Mouse (Mus musculus): ENCODE results near the gene Ptgds. TPM values are rescaled to one million over a fixed set of nuclear protein-coding genes. Genes with fewer than 3 reads are reported as not detected.
A peak's percentile ranks its signal among the peaks of the same experiment; 100 is the strongest.

Gene Ptgds
- total and polyA plus RNA-seq, 2 experiments from 2014 or later = 2,498 to 3,193 TPM

GRCm38 (mm10) chr2:25460135-25460534, 9.7 kb downstream of the Ptgds start:
- peak; percentile 60 for DNase-seq (ENCODE audit: low spot score)
- 22% methylated on average over 5 of the region's 5 CpGs for WGBS
- Histone ChIP-seq H3K27ac (peak overlapping the region; percentile 94), H3K4me3 (ENCODE audit: low read length) (peak overlapping the region; percentile 72), H3K27me3 (ENCODE audit: insufficient read depth, low read length) (no peaks in the 10 kb centered on the region), H3K4me1 (ENCODE audit: insufficient read depth, low read length) (peaks cover 17% of the 10 kb centered on the region), H3K9ac (replicated peaks; ENCODE audit: low read length) (peak overlapping the region; percentile 70), H3K9me3 (ENCODE audit: low read length) (no peaks in the 10 kb centered on the region), H3K36me3 (ENCODE audit: insufficient read depth, low read length) (peaks cover 18% of the 10 kb centered on the region; the same call in 1 of the 2 replicates), H3K4me2 (ENCODE audit: low read depth, low read length) (peak overlapping the region; percentile 75)
- peak; percentile 22 for ATAC-seq
- TF ChIP-seq CTCF (IDR thresholded peaks at IDR 0.05; ENCODE audit: low read depth) = no peak

- H3K4me3 ChIP-seq (ENCODE audit: low read length) = no peak overlapping the region
- no peaks in the 10 kb centered on the region for H3K9me3 ChIP-seq (ENCODE audit: low read length)
- H3K27me3 ChIP-seq (ENCODE audit: insufficient read depth, low read length) = no peaks in the 10 kb centered on the region
- peaks cover 17% of the 10 kb centered on the region for H3K4me1 ChIP-seq (ENCODE audit: insufficient read depth, low read length)
- ATAC-seq = no peak
- peak; percentile 23; the same call in 1 of the 2 replicates for TF ChIP-seq CTCF (IDR thresholded peaks at IDR 0.05; ENCODE audit: low read depth)
- 78% methylated on average over 5 of the region's 5 CpGs for WGBS
- no peak for DNase-seq (ENCODE audit: low spot score)
- H3K27ac ChIP-seq = peak overlapping the region; percentile 45; the same call in 1 of the 2 replicates
- H3K4me2 ChIP-seq (ENCODE audit: low read depth, low read length) = no peak overlapping the region
- H3K9ac ChIP-seq (replicated peaks; ENCODE audit: low read length) = 0 out of 2 replicates have a peak overlapping the region, but pooled peaks have one; percentile 70
- peaks cover 18% of the 10 kb centered on the region; the same call in 1 of the 2 replicates for H3K36me3 ChIP-seq (ENCODE audit: insufficient read depth, low read length)
Observed at GRCm38 (mm10) chr2:25458911-25459310, 10.9 kb downstream of the Ptgds start.

GRCm38 (mm10) chr2:25457022-25457896, 12.6 kb downstream of the Ptgds start:
- no peaks in the 10 kb centered on the region for H3K9me3 ChIP-seq (ENCODE audit: low read length)
- ATAC-seq = no peak
- WGBS = 83% methylated on average over 9 of the region's 9 CpGs

GRCm38 (mm10) chr2:25456205-25456953, 13.5 kb downstream of the Ptgds start, which contains the start of gene Clic3:
Gene Clic3, plus strand, starts transcription at chr2:25456838.
- Histone ChIP-seq H3K27me3 (ENCODE audit: insufficient read depth, low read length) (no peaks in the 10 kb centered on the region), H3K4me2 (ENCODE audit: low read depth, low read length) (no peak within 1 kb of the TSS), H3K36me3 (ENCODE audit: insufficient read depth, low read length) (peaks cover 18% of the 10 kb centered on the region; the same call in 1 of the 2 replicates), H3K4me1 (ENCODE audit: insufficient read depth, low read length) (peaks cover 15% of the 10 kb centered on the region), H3K4me3 (ENCODE audit: low read length) (no peak within 1 kb of the TSS), H3K9ac (replicated peaks; ENCODE audit: low read length) (no peak within 1 kb of the TSS), H3K27ac (no peak within 1 kb of the TSS), H3K9me3 (ENCODE audit: low read length) (no peaks in the 10 kb centered on the region)
- ATAC-seq (no peak), DNase-seq (ENCODE audit: low spot score) (no peak)
- WGBS = 61% methylated on average over 14 of the region's 14 CpGs
- no peak for TF ChIP-seq CTCF (IDR thresholded peaks at IDR 0.05; ENCODE audit: low read depth)

More at GRCm38 (mm10) chr2:25457022-25457896, 12.6 kb downstream of the Ptgds start:
- Histone ChIP-seq H3K9ac (replicated peaks; ENCODE audit: low read length) (no peak overlapping the region), H3K36me3 (ENCODE audit: insufficient read depth, low read length) (peaks cover 18% of the 10 kb centered on the region; the same call in 1 of the 2 replicates), H3K4me1 (ENCODE audit: insufficient read depth, low read length) (peaks cover 17% of the 10 kb centered on the region), H3K4me3 (ENCODE audit: low read length) (no peak overlapping the region), H3K4me2 (ENCODE audit: low read depth, low read length) (no peak overlapping the region), H3K27ac (no peak overlapping the region), H3K27me3 (ENCODE audit: insufficient read depth, low read length) (no peaks in the 10 kb centered on the region)
- no peak for DNase-seq (ENCODE audit: low spot score)
- no peak for TF ChIP-seq CTCF (IDR thresholded peaks at IDR 0.05; ENCODE audit: low read depth)

GRCm38 (mm10) chr2:25452951-25453350, 16.9 kb downstream of the Ptgds start:
- no peak for TF ChIP-seq CTCF (IDR thresholded peaks at IDR 0.05; ENCODE audit: low read depth)
- Histone ChIP-seq H3K4me1 (ENCODE audit: insufficient read depth, low read length) (no peaks in the 10 kb centered on the region), H3K27ac (no peak overlapping the region), H3K9ac (replicated peaks; ENCODE audit: low read length) (no peak overlapping the region), H3K9me3 (ENCODE audit: low read length) (no peaks in the 10 kb centered on the region), H3K36me3 (ENCODE audit: insufficient read depth, low read length) (peaks cover 14% of the 10 kb centered on the region; the same call in 1 of the 2 replicates), H3K27me3 (ENCODE audit: insufficient read depth, low read length) (no peaks in the 10 kb centered on the region), H3K4me3 (ENCODE audit: low read length) (no peak overlapping the region), H3K4me2 (ENCODE audit: low read depth, low read length) (no peak overlapping the region)
- 52% methylated on average over 1 of the region's 1 CpGs for WGBS
- ATAC-seq = no peak
- no peak for DNase-seq (ENCODE audit: low spot score)

- TF ChIP-seq CTCF (IDR thresholded peaks at IDR 0.05; ENCODE audit: low read depth) = no peak
- H3K27me3 ChIP-seq (ENCODE audit: insufficient read depth, low read length) = no peaks in the 10 kb centered on the region
- no peak overlapping the region for H3K9ac ChIP-seq (replicated peaks; ENCODE audit: low read length)
- H3K27ac ChIP-seq = no peak overlapping the region
- ATAC-seq (no peak), DNase-seq (ENCODE audit: low spot score) (no peak)
- H3K4me1 ChIP-seq (ENCODE audit: insufficient read depth, low read length) = no peaks in the 10 kb centered on the region
- peaks cover 28% of the 10 kb centered on the region; the same call in 1 of the 2 replicates for H3K36me3 ChIP-seq (ENCODE audit: insufficient read depth, low read length)
- no peak overlapping the region for H3K4me3 ChIP-seq (ENCODE audit: low read length)
- WGBS = 82% methylated on average over 8 of the region's 8 CpGs
- no peak overlapping the region for H3K4me2 ChIP-seq (ENCODE audit: low read depth, low read length)
- H3K9me3 ChIP-seq (ENCODE audit: low read length) = no peaks in the 10 kb centered on the region
Observed at GRCm38 (mm10) chr2:25450853-25451647, 18.8 kb downstream of the Ptgds start.
